Mouse (Mus musculus) hindbrain, postnatal 0 days (tissue): ENCODE results near the gene 3110082I17Rik. TPM values are rescaled to one million over a fixed set of nuclear protein-coding genes. Genes with fewer than 3 reads are reported as not detected.

ENCODE experiments used
- ATAC-seq: fragments of 200-750 bp; cut with Nextera tagmentation; 2 replicates; pipeline ENCODE4 v1.8.0; 2017; ENCODE audit warnings: mild to moderate bottlenecking, moderate TSS enrichment, moderate library complexity
- DNase-seq: peaks from one replicate; pipeline ENCODE4 v3.0.0-alpha.2; 2015; ENCODE audit warnings: low spot score
- H3K27ac ChIP-seq: fragments of 300-500 bp; sonication (generic); 2 replicates; pipeline ENCODE4 v1.5.1; 2014; ENCODE audit warnings: mild to moderate bottlenecking
- H3K27me3 ChIP-seq: fragments of 300-500 bp; sonication (generic); 2 replicates; pipeline ENCODE4 v1.6.1; 2014; ENCODE audit warnings: low read length, mixed read lengths; ENCODE audit not compliant: insufficient read depth
- H3K36me3 ChIP-seq: fragments of 300-500 bp; sonication (generic); 2 replicates; pipeline ENCODE4 v1.6.1; 2014; ENCODE audit warnings: low read length, mixed read lengths; ENCODE audit not compliant: insufficient read depth
- H3K4me1 ChIP-seq: fragments of 300-500 bp; sonication (generic); 2 replicates; pipeline ENCODE4 v1.6.1; 2014; ENCODE audit warnings: antibody characterized with exemption, low read length, mixed read lengths; ENCODE audit not compliant: insufficient read depth
- H3K4me2 ChIP-seq: fragments of 300-500 bp; sonication (generic); 2 replicates; pipeline ENCODE4 v1.6.1; 2014; ENCODE audit warnings: low read depth, mild to moderate bottlenecking, low read length, moderate library complexity, mixed read lengths
- H3K4me3 ChIP-seq: fragments of 300-500 bp; sonication (generic); 2 replicates; pipeline ENCODE4 v1.5.1; 2014; ENCODE audit warnings: low read length
- H3K9ac ChIP-seq: fragments of 300-500 bp; sonication (generic); replicated peaks from 2 replicates; pipeline ENCODE4 v1.6.1; 2014; ENCODE audit warnings: mild to moderate bottlenecking, low read length, moderate library complexity, mixed read lengths
- H3K9me3 ChIP-seq: fragments of 300-500 bp; sonication (generic); 2 replicates; pipeline ENCODE4 v1.6.1; 2016; ENCODE audit warnings: low read length, mixed read lengths
- CTCF ChIP-seq: IDR thresholded peaks from 2 replicates; pipeline ENCODE4 v1.5.1; 2016; ENCODE audit warnings: antibody characterized with exemption, control low read depth, low read depth
- WGBS: fragments of 180-500 bp; shearing (Covaris S2); extraction: QIAGEN DNeasy Blood & Tissue Kit; methylation state at CpG from one replicate; pipeline ENCODE4 v1.1.7; 2014; 5-methylcytosine and 5-hydroxymethylcytosine counted together
- microRNA counts: library from miRNA; unstranded; fragments of <30 nt; microRNA quantifications from one replicate; lab custom pipeline; 2015
- microRNA-seq, 2 experiments: library from miRNA; unstranded; fragments of <30 nt; microRNA quantifications; one replicate each; pipeline ENCODE4; 2016
- polyA plus RNA-seq: library from polyadenylated mRNA; unstranded; fragments of >200 nt; fragmentation: Nextera tagmentation; extraction: Ambion mirVana; gene quantifications from 2 replicates; pipeline ENCODE4 v1.2.1, GENCODE M21; 2015
- total RNA-seq: library from RNA; depleted of rRNA; stranded (reverse); fragments of >200 nt; gene quantifications from 2 replicates; pipeline ENCODE4 v1.2.3, GENCODE M21; 2014; rRNA removed

Gene 3110082I17Rik
- total and polyA plus RNA-seq, 2 experiments from 2014 or later = 12.8 to 17.1 TPM

- no peaks in the 10 kb centered on the region for H3K4me1 ChIP-seq
- no peaks in the 10 kb centered on the region for H3K27me3 ChIP-seq
- DNase-seq (no peak), ATAC-seq (no peak)
- WGBS = 87% methylated on average over 3 of the region's 3 CpGs
- H3K4me2 ChIP-seq = no peak overlapping the region
- H3K27ac ChIP-seq = no peak overlapping the region
- no peaks in the 10 kb centered on the region for H3K36me3 ChIP-seq
- TF ChIP-seq CTCF = no peak
- H3K9me3 ChIP-seq = no peaks in the 10 kb centered on the region
- no peak overlapping the region for H3K4me3 ChIP-seq
- no peak overlapping the region for H3K9ac ChIP-seq
These were observed 150.4 kb downstream of the 3110082I17Rik start for GRCm38 (mm10) chr5:139309946-139310345.

MicroRNAs encoded within 50 kb of the gene (microRNA counts, 519-probe panel; counts per million panel counts)
- not detected for microRNA mmu-miR-339-3p (lab: Ali Mortazavi, UCI)
- microRNA mmu-miR-339-5p (lab: Ali Mortazavi, UCI) = not detected

Small RNA genes lying within 50 kb of the gene (microRNA-seq; reads per million reads assigned to microRNA genes)
- gene Mir339 = 343 to 438 reads per million in 2 experiments

Other genes starting within 250 kb of the 3110082I17Rik start
- gene Get4, start 208.2 kb downstream of the 3110082I17Rik start, total RNA-seq = 49.2 and 52.7 TPM in 2 replicates
- gene Get4, start 208.2 kb downstream of the 3110082I17Rik start, polyA plus RNA-seq = 136 and 141 TPM in 2 replicates
- 241 and 242 TPM in 2 replicates for gene Adap1, start 134.9 kb downstream of the 3110082I17Rik start, total RNA-seq
- gene Adap1, start 134.9 kb downstream of the 3110082I17Rik start, polyA plus RNA-seq = 123 and 128 TPM in 2 replicates
- 93.7 and 106 TPM in 2 replicates for gene Cox19, start 109.1 kb downstream of the 3110082I17Rik start, total RNA-seq
- 86.3 and 91.0 TPM in 2 replicates for gene Cox19, start 109.1 kb downstream of the 3110082I17Rik start, polyA plus RNA-seq
- gene Cyp2w1, start 107.9 kb downstream of the 3110082I17Rik start, total RNA-seq = not detected in 2 replicates
- not detected in 2 replicates for gene Cyp2w1, start 107.9 kb downstream of the 3110082I17Rik start, polyA plus RNA-seq
- 8.1 and 10.1 TPM in 2 replicates for gene Gpr146, start 82.8 kb downstream of the 3110082I17Rik start, total RNA-seq
- gene Gpr146, start 82.8 kb downstream of the 3110082I17Rik start, polyA plus RNA-seq = 3.7 and 4.4 TPM in 2 replicates
- 1.1 TPM in 1 of 2 replicates, not detected in the other for gene C130050O18Rik, start 55.2 kb downstream of the 3110082I17Rik start, total RNA-seq
- 0.34 TPM in 1 of 2 replicates, not detected in the other for gene C130050O18Rik, start 55.2 kb downstream of the 3110082I17Rik start, polyA plus RNA-seq
- gene Gper1, start 37.4 kb downstream of the 3110082I17Rik start, total RNA-seq = 5.8 and 9.6 TPM in 2 replicates
- gene Gper1, start 37.4 kb downstream of the 3110082I17Rik start, polyA plus RNA-seq = 5.6 and 6.2 TPM in 2 replicates
- 55.2 and 61.1 TPM in 2 replicates for gene Zfand2a, start 24.0 kb upstream of the 3110082I17Rik start, total RNA-seq
- 19.4 and 26.2 TPM in 2 replicates for gene Zfand2a, start 24.0 kb upstream of the 3110082I17Rik start, polyA plus RNA-seq
- gene Uncx, start 83.0 kb upstream of the 3110082I17Rik start, total RNA-seq = 31.3 and 47.0 TPM in 2 replicates
- gene Uncx, start 83.0 kb upstream of the 3110082I17Rik start, polyA plus RNA-seq = 30.6 and 34.6 TPM in 2 replicates